Comparison of ENCODE assay signal across 22 mouse cellular contexts in genomic region chr9:120428181-120428580, GRCm38 (mm10).
"Had no signal": no experiment of that assay in that cellular context is flagged by ENCODE, and none has a peak within 500 bp of the region (broad histone marks: within the 10 kb centered on the region; RNA-seq: fewer than 3 reads in every experiment).

No protein-coding gene starts in this region.

- DNase-seq: gastrocnemius, adult 2 months; gastrocnemius, postnatal 10 days; gastrocnemius, postnatal 25 days; heart, adult 18-20 months; heart, postnatal 10 days; heart, postnatal 4 days; kidney, adult 18-20 months; kidney, adult 8-10 months; kidney, postnatal 10 days; kidney, postnatal 36 days; layer of hippocampus, adult 9-11 months; layer of hippocampus, postnatal 36 days; liver, embryonic 13.5 days had no signal

- H3K27ac ChIP-seq: gastrocnemius, adult 2 months; heart, embryonic 10.5 days; hindbrain, embryonic 14.5 days; intestine, embryonic 15.5 days; limb, embryonic 10.5 days; limb, embryonic 12.5 days; liver, embryonic 13.5 days had no signal

- H3K4me1 ChIP-seq: intestine, embryonic 15.5 days; limb, embryonic 10.5 days; limb, embryonic 12.5 days had no signal

- H3K27me3 ChIP-seq: intestine, embryonic 15.5 days; liver, embryonic 13.5 days had no signal

- H3K4me3 ChIP-seq: gastrocnemius, adult 2 months; heart, embryonic 10.5 days; heart, embryonic 12.5 days; intestine, embryonic 15.5 days; limb, embryonic 10.5 days; limb, embryonic 12.5 days; liver, embryonic 13.5 days had no signal

- H3K9ac ChIP-seq: heart, embryonic 12.5 days; hindbrain, embryonic 14.5 days; intestine, embryonic 15.5 days; limb, embryonic 12.5 days; liver, embryonic 13.5 days had no signal

- ATAC-seq: hindbrain, embryonic 16.5 days; inflammation-experienced regulatory T-cells, adult 6 months; intestine, embryonic 15.5 days; intestine, postnatal 0 days had no signal

- H3K4me2 ChIP-seq: heart, embryonic 12.5 days; hindbrain, embryonic 14.5 days; intestine, embryonic 15.5 days; limb, embryonic 12.5 days; liver, embryonic 13.5 days had no signal

- H3K36me3 ChIP-seq: heart, embryonic 10.5 days; heart, embryonic 12.5 days; intestine, embryonic 15.5 days; limb, embryonic 10.5 days; limb, embryonic 12.5 days; liver, embryonic 13.5 days had no signal

- H3K9me3 ChIP-seq: heart, embryonic 10.5 days; heart, embryonic 12.5 days; intestine, embryonic 15.5 days; limb, embryonic 10.5 days; limb, embryonic 12.5 days; liver, embryonic 13.5 days had no signal
